Mouse (Mus musculus): ENCODE measurements at regions not wholly inside any gene's neighbourhood (a gene's known extent, or its start where the extent isn't known, plus 50 kb on each side); places are given as distances from the start of the nearest gene placed in this dataset.
A peak's percentile ranks its signal among the peaks of the same experiment; 100 is the strongest.
"Not testable (repeated sequence)": the region's sequence is repeated elsewhere in the genome, so short reads cannot be mapped to it uniquely, and the experiment has no call there.

DNA sequence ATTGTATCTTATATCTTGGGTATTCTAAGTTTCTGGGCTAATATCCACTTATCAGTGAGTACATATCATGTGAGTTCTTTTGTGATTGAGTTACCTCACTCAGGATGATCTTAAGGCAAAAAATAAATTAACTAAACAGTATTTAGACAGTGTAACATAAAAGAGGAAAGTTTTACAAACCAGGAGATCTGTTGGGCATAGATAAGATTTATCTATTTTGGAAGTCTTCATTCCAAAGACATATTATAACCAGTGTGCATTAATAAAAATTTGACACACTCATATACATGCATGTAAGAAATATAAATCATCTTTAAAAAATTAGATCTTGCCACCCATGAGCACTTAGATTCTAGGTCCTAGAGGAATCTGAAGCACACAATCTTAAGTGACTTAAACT, 343.9 kb upstream of the Fam174a start:
- DNase-seq, result no peak

DNA sequence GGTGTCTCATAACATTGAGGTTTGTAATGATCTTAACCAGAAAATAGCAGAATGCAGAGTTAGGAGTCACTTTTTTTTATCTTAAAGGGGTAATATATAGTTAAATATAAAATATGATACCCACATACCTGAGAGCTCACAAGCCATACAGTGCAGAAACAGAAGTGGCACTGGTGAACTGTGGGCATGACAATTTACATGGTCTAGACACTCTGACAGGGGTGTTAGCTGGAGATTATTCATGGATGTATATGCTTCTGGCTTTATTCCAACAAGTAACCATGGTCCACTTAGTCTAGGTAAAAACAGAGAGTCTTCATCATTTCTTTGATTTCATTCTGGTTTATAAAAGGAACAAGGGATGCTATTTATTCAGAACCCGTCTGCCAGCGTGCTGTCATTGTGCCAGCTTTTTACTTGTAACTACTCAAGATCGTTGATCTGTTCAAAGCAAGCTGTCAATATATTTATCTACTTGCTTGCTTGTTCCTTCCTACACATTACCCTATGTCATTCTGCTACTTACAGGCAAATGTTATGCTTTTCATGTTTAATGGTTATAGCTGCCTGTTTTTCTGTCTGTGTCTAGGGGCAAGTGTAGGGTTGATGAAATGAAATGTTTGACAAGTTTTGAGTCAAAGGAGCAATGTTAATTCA, 343.2 kb upstream of the Fam174a start:
- DNase-seq, result peak; percentile 4 to 8

DNA sequence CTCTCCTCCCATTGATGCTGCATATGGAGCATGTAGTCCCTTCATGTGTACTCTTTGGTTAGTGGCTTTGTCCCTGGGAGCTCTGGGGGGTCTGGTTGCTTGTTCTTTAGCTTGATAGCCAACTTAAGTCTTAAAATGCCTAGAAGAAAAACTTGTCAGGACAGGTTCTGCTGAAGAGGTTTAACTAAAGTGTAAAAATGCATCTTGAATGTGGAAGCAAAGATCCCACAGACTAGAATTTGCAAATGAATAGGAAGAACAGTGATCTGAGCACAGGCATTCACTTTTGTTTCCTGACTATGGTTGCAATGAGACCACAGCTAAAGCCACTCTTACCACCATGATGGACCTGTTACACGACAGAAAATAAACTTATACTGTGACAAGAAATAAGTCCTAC, 320.1 kb upstream of the Fam174a start:
- no peak for DNase-seq

DNA sequence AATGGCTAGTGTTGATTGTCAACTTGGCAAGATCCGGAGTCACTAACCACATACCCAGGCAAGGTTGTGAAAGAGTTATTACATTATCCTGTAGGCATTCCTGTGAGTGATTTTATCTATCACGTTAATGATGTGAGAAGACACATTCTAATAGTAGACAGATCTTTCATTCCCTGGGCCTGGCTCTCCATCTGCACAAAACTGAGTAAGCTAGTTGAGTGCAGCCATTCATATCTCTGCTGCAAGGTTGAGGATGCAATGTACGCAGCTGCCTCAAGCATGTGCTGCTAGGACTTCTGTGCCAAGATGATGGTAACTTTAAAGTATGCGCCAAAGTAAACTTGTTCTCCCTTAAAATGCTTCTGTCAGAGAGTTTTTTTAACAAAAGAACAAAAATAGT, 309.5 kb upstream of the Fam174a start:
- no peak for DNase-seq

DNA sequence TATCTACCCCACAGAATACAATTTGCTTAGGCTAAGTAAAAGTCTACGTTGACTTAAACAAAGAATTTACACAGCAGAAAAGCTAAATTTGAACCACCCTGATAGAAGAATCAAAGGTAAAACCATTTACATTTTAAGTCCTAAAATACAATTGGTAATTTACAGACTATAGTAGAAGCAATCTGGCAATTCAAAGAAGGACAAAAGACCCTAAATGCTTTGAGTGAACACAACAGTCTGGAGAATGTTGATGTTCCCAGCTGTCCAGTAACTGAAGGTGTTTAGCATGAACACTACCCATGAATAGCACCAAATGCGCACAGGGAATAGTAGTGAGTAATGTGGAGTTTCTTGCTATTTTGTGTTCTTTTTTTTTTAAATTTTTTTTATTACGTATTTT, 282.8 kb upstream of the Fam174a start:
- no peak for DNase-seq

DNA sequence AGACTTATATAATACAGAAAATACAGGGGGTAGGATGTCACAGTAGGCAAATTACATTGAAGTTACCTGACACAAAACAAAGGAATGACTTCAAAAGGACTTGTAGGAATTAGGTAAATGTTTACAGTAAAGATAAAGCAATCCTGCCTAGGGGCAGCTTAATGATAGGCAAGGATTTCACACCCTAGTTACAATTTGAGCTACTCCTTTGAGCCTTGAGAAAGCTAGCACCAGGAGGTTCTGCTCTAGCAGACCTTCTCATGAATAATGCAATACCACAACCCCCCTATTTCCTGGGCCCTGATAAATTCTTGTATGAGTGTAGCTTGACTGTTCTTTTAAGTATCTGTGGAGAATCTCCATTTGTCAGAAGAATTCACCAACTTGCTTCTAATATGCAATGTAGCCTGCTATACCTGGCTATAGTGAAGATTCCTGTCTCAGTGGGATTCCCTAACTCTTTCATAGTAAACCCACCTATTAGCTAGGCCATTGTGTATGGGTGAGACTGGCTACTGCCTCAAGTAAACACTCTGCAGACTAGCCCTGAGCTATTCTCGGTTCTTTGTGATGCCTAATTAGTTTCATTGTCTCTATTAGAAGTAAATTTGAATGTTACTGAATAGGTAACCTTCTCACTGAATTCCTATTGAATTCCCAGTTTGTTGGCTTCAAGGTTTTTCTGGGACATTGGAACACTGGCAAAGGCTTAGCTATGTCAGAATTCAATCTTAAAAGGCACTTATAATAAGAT, 279.6 kb upstream of the Fam174a start:
- not testable (repeated sequence) for DNase-seq

DNA sequence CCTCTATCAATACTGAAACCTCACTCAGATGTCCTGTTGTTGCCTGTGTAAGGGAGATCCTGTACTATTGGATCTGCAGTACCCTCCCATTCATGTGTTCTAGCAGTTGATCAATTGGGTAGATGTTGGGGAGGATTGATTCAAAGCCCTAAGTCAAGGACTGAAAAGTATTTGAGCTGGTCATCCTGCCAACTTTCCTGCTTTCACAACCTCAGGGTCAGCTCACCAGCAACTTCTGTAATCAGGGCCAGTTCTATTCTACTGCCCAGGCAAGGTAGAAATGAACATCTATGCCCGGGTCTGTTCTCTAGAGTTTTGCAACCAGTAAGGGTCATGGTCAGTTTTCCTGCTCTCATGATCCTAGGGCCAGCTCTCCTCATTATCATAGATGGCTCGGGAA, 275.0 kb upstream of the Fam174a start:
- no peak for DNase-seq

DNA sequence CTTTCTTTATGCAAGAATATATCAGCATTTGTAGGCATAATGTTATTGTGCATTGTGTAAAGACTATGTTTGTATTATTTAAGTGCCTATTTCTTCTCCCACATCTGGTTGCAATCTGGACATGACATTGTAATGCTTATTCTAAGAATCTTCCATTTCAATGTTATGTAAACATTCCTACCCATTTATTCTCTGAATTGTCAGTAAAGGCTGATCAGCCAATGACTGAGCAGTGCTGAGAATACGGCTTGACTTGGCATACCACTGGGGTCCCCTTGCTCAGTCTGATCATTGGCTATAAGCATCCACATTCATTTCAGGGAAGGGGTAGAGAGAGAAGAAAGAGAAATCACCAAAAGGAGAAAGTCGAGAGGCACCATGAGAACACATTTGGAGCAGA, 273.1 kb upstream of the Fam174a start:
- DNase-seq, result no peak

DNA sequence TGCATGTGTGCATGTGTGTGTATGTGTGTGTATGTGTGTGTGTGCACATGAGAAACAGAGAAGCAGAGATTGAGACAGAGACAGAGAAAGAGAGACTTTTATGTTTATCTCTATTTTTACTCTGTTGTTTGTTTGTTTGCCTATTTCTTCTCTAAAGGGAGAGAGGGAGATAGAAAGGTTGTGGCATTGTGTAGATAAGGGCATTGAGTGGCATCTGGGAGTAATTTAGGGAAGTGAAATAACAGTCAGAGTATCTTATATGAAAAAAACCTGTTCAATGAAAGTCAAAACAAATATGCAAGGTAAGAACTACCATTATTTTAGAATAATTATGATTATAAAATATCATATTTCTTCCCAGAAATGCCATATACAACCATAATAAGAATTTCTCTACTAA, 270.1 kb upstream of the Fam174a start:
- no peak for DNase-seq

DNA sequence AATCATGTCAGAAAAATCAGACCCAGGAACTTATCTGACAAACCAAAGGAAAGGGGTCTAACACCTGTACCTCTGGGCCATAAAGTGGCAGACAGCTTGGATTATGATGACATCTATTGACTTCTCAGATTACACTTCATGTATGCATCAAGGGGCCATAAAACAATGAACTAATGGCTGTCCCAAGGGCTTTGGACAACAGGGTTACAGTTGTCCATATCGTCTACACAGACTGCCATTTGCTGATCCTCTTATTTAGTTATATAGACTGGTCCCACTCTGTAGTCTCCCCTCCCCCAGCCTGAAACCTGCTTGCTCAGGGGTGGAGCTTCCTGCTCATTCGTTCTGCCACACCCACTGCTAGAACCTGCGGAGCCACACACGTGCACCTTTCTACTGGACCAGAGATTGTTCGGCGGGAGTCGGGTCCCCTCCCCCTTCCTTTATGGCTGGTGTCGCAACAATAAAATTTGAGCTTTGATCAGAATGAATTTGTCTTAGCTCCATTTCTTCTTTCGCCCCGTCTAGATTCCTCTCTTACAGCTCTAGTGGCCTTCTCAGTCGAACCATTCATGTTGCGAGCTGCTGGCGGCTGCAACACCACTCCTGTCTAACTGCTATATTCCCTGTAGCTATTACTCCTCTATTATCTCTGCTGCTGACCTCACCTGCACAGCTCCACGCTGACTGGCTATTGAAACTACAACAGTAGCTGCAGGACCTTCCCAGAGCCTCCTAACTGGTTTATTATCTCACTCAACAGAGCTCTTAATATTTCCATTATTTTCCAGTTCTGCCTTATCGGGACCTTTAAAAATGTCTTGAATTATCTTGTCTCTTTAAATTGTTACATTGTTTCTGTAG, 248.9 kb upstream of the Fam174a start:
- DNase-seq, result no peak

DNA sequence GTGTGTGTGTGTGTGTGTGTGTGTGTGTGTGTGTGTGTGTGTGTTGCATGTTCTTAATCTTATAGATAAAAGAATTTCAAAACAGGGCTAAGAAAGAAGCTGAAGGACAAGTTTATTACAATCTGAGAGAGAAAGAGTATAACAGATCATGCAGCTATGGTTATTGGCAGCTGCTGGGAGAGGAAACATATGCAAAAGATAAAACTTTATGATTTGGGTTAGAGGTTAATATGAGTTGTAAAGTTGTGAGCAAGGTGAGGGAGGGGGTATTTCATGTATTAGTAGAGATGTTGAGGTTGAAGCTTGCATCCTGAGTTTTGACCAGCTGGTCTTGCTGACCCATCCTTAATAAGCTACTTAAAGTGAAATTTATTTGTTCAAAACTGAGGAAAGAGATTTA, 247.8 kb upstream of the Fam174a start:
- DNase-seq, result no peak

DNA sequence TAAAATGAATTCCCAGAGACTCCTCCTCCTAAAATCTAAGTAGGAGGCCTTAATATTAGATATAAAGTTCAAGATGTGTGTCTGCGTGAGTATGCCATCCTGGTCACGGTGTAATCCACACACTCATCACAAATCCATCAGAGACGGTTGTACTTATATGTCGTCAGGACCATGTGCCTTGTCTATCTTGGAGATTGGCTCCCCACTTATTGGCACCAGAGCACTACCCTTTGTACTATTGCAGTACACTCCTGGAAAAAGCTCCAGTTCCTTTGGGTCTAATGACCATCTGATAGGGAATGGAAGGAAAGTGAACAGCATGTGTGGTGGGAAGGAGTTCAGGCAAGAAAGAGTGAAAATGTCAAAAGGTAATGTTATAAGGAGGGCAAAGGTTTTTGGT, 247.4 kb upstream of the Fam174a start:
- DNase-seq, result no peak

DNA sequence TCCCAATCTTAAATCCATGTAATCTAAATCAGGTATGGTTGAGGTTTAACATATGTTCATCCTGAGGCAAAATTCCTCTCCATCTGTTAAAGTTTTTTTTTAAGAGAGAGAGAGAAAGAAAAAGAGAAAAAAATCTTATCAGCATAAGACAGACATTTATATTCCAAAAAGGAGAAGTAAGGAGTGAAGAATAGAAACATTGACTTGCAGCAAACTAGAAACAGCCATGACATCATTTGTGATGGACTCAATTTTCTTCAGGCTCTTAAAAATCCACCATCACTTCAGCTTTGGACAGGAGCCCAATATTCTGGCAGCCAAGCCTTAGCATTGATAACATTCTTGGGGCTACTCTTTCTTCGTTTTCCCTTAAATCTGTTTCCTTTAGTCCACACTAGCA, 238.3 kb upstream of the Fam174a start:
- DNase-seq, result peak in 1 of 2 experiments; percentile 2

DNA sequence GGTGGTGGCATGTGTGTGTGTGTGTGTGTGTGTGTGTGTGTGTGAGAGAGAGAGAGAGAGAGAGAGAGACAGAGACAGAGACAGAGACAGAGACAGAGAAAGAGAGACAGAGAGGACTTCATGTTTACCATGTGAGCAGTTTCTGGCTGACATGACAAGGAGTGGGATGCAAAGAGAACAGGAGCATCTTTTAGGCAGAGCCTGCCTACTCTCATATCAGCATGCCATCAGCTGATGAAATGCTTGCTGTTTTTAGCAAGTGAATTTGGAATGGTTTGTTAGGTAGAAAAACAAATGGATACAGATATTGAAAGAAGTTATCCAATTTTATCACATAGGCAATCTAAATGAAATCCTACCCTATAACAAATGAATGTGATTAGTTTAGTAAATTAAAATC, 203.5 kb upstream of the Fam174a start:
- DNase-seq, result no peak

DNA sequence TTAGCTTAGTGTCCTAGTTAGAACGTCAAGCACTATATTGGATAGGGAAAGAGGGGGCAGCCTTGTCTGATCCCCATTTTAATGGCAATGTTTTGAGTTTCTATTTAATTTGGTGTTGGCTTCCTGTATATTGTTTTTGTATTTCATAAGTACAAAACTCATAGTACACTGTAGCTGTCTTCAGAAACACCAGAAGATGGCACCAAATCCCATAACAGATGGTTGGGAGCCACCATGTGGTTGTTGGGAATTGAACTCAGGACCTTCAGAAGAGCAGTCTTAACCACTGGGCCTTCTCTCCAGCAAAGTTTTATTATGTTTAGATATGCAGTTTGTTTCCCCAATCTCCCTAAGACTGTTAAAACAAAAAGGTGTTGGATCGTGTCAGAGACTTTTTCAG, 199.9 kb upstream of the Fam174a start:
- DNase-seq, result no peak

DNA sequence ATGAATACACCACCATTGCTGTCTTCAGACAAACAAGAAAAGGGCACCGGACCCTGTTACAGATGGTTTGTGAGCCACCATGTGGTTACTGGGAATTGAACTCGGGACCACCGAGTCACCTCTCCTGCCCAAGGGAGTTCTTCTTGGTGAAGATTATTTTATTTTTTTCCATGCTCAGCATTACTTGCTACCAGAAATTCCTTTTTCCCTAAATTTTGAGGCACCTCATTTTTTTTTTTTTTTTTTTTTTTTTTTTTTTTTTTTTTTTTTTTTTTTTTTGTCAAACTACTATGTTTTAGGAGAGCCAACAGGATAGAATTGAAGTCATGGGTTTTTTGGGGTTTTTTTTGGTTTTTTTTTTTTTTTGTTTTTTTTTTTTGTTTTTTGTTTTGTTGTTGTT, 165.9 kb upstream of the Fam174a start:
- no peak for DNase-seq

DNA sequence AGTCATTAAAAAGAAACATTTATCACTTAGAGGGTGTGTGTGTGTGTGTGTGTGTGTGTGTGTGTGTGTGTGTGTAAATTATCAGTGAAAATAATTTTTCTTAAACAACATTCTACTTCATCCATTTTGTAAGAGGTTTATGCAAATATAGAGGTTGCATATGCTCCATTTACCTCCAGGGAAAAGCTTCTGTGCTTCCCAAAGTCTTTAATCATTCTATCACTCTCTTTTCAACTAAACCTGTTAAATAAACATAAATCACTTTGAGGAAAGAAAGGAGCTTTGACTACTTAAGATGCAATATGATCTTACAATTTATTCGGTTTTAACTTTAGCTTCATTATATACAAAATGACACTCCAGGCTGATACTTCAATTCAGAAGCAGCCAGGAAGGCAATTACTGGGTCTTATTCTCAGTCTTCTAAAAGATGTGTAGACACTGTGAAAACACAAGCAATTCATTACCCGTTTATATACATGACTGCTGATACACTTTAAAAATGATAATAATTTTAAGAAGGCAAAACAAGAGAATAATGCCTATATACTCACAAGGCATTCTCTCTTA, 139.3 kb upstream of the Fam174a start:
- DNase-seq, result no peak

DNA sequence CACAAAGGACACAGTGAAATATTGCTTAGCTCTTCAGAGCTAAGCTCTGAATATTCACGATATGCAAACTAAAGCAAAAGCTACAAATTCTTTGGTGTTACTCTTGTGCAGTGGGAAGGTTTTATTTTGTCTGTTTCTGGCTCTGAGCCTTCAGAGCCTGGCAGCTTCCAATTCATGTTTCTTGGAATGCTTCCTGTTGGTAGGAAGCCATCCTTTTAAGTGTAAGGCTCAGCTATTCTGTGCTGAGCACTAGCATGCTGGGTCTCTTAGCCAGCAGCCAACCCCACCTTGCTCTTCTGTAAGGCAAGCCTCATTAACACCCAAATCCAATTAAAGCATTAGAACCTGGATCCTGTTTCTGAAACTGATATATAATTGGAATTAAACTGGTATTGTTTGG, 94.5 kb upstream of the Fam174a start:
- DNase-seq, result peak; percentile 74 to 87

DNA sequence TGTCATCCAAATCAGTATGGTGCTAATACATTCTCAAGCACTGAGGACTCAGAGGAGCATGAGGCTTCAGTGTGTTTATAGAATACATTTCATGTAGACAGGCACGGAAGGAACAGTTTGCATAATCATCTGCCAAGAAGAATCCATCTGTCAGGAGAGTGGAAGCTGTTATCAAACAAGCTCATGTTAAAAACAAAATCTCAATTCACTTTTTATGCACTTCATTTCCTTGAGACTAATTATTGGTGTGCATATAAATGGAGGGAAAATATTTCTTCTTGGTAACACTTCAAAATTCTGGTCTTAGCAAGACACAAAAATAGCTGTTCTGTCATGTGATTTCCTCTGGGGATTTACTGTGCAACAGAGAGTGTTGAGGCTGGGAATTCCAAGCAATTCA, 90.1 kb upstream of the Fam174a start:
- peak; percentile 34 to 60 for DNase-seq

DNA sequence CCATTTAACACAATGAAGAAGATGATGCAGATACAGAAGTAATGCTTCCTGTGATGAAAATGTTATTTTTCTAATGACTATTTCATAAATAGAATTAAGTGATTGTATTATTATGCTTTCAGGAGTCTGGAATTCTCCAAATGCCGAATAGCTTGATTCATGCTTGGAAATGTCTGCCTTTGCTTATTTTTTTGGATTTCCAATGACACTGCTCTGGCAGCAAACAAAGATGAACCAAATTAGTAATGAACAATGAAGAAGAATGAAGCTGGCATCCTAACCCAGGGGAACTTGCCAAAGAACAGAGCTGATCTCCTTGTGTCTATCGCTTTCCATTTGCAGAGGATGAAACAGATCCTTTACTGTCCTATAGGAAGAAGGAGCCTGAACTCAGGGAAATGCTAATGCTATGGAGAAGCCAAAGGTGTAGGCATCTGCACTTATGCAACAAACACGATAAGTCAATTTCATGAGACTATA, 71.7 kb upstream of the Fam174a start:
- peak; percentile 63 to 64 for DNase-seq
